ENCODE assay signal across 1 mouse cellular context in the genomic region with DNA sequence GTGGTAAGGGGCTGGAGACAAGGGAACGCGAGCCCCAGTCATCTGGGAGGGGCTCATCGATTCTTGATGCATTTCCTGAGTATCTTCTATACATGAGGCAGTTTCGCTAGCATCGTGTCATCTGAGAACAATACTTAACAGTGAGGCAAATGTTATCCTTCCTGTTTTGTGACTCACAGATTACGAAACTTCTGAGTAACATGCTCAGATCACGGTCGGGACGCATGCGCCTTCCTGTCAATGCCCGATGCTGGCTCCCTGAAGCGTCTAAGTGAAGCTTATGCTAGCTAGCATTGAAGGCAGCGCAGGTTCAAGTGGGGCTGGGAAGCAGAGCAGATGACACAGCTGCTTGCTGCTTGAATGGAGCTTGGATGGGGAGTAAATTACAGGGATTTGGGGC.
A peak's percentile ranks its signal among the peaks of the same experiment; 100 is the strongest.
TF ChIP-seq lines count a peak whose summit lies in the region.

No protein-coding gene starts in this region.

TF ChIP-seq in MEL, 35 proteins besides CTCF, POLR2A, EP300 and RAD21 (continued from another document):
- no peak for TF ChIP-seq ZMIZ1 (IDR thresholded peaks at IDR 0.05; ENCODE audit: low read depth, low read length)
- peak; percentile 74 for TF ChIP-seq SIN3A (IDR thresholded peaks at IDR 0.05; ENCODE audit: low read length)
- no peak for TF ChIP-seq KAT2A (conservative IDR thresholded peaks at IDR 0.05; ENCODE audit: low read depth, low read length)
- TF ChIP-seq USF1 (IDR thresholded peaks at IDR 0.05; ENCODE audit: low read depth, low read length): no peak
- no peak for TF ChIP-seq ZKSCAN1 (IDR thresholded peaks at IDR 0.05; ENCODE audit: low read depth, low read length)
- TF ChIP-seq GABPA (IDR thresholded peaks at IDR 0.05; ENCODE audit: low read depth, low read length): no peak
- peak; percentile 42 for TF ChIP-seq NELFE (IDR thresholded peaks at IDR 0.05; ENCODE audit: low read depth, low read length)
- no peak for TF ChIP-seq MAFK (IDR thresholded peaks at IDR 0.05; ENCODE audit: borderline replicate concordance, low read depth, low read length)
- TF ChIP-seq GATA1 (IDR thresholded peaks at IDR 0.05; ENCODE audit: low read depth, low read length): peak; percentile 31; the same call in 1 of the 2 replicates
- no peak for TF ChIP-seq RCOR1 (IDR thresholded peaks at IDR 0.05; ENCODE audit: low read depth, low read length)
- no peak for TF ChIP-seq TAL1 (IDR thresholded peaks at IDR 0.05; ENCODE audit: low read length)
- TF ChIP-seq TCF12 (IDR thresholded peaks at IDR 0.05; ENCODE audit: low read depth, low read length): 0 out of 2 replicates have a peak, but pooled peaks have one; percentile 23
- no peak for TF ChIP-seq JUND (IDR thresholded peaks at IDR 0.05; ENCODE audit: low read depth, low read length)
- TF ChIP-seq ZC3H11A (IDR thresholded peaks at IDR 0.05; ENCODE audit: low read depth, low read length): no peak
- peak; percentile 64; the same call in 1 of the 2 replicates for TF ChIP-seq POLR2AphosphoS2 (IDR thresholded peaks at IDR 0.05; ENCODE audit: low read length)
- TF ChIP-seq ETS1 (IDR thresholded peaks at IDR 0.05; ENCODE audit: low read depth, low read length): peak; percentile 57; the same call in 1 of the 2 replicates
- TF ChIP-seq POLR2AphosphoS5 (IDR thresholded peaks at IDR 0.05; ENCODE audit: borderline replicate concordance, low read depth, low read length): no peak
- no peak for TF ChIP-seq USF2 (IDR thresholded peaks at IDR 0.05; ENCODE audit: borderline replicate concordance in 1 of 2, insufficient read depth in 1 of 2, low read depth in 1 of 2, low read length in 2 of 2)
- no peak for TF ChIP-seq MAZ (IDR thresholded peaks at IDR 0.05; ENCODE audit: low read depth, low read length)
- peak; percentile 89 for TF ChIP-seq MAX (IDR thresholded peaks at IDR 0.05; ENCODE audit: low read length)
- no peak for TF ChIP-seq SMC3 (IDR thresholded peaks at IDR 0.05; ENCODE audit: low read depth, low read length)
- TF ChIP-seq UBTF (IDR thresholded peaks at IDR 0.05; ENCODE audit: borderline replicate concordance, insufficient read depth, low read depth, low read length): no peak
- TF ChIP-seq MYB (IDR thresholded peaks at IDR 0.05; ENCODE audit: low read depth, low read length): no peak
- TF ChIP-seq ZNF384 (IDR thresholded peaks at IDR 0.05; ENCODE audit: low read depth, low read length): no peak
- TF ChIP-seq NRF1 (IDR thresholded peaks at IDR 0.05; ENCODE audit: insufficient read depth, low read depth, low read length, poor library complexity, severe bottlenecking): peak; percentile 85
- no peak for TF ChIP-seq BHLHE40 (IDR thresholded peaks at IDR 0.05; ENCODE audit: borderline replicate concordance, low read depth, low read length)
- no peak for TF ChIP-seq MEF2A (IDR thresholded peaks at IDR 0.05; ENCODE audit: extremely low read depth, insufficient replicate concordance, low read depth, low read length, poor library complexity, severe bottlenecking)
